Mouse (Mus musculus): ENCODE measurements at regions not wholly inside any gene's neighbourhood (a gene's known extent, or its start where the extent isn't known, plus 50 kb on each side); places are given as distances from the start of the nearest gene placed in this dataset.

GRCm38 (mm10) chr13:53903626-53904025 lies 151.9 kb downstream of the Drd1 start:
- no peak for DNase-seq (ENCODE audit: low spot score in 2 of 2)

DNA sequence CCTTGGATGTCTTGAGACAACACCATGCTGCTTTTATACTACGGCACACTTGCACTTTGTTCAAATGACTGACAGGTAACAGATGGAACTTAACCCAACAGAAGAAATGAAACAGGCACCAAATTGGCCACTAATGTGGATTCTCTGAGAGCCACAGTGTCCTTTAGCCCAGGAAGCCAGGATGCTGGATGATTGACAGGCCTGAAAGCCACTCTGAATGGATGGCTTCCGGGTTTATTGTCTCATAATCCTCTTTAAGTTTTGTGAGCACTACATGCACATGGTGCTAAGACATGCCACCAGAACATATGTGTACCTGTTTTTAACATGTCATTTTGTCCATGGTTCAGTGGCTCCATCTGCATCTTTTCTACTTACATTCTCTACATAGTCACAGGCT lies 152.7 kb downstream of the Drd1 start:
- no peak for DNase-seq (ENCODE audit: low spot score in 2 of 2)

GRCm38 (mm10) chr13:53900406-53901025 lies 155.0 kb downstream of the Drd1 start:
- DNase-seq (ENCODE audit: low spot score in 2 of 2), result no peak

DNA sequence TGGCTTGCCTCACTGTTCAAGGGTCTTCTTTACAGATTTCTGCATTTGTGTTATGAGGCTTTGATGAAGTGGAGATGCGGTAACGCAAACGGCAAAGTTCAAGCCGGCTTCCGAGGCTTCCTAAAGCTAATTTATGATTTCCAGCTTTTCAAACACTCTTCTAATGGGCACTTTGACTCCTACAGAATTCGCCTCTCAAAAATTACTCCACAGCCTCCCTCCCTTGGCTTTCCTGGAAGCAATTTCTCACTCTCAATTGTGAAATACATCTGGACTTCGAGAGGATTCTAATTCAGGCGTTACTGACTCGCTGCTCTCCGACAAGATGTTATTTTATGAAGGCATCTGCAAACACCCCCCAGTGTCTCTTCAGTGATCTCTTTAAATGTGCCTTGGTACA lies 157.2 kb downstream of the Drd1 start:
- no peak for DNase-seq (ENCODE audit: low spot score in 2 of 2)

GRCm38 (mm10) chr13:53897176-53897575 lies 158.3 kb downstream of the Drd1 start:
- DNase-seq (ENCODE audit: low spot score in 2 of 2), result no peak

GRCm38 (mm10) chr13:53888411-53888810 lies 167.1 kb downstream of the Drd1 start:
- DNase-seq (ENCODE audit: low spot score in 2 of 2), result no peak

DNA sequence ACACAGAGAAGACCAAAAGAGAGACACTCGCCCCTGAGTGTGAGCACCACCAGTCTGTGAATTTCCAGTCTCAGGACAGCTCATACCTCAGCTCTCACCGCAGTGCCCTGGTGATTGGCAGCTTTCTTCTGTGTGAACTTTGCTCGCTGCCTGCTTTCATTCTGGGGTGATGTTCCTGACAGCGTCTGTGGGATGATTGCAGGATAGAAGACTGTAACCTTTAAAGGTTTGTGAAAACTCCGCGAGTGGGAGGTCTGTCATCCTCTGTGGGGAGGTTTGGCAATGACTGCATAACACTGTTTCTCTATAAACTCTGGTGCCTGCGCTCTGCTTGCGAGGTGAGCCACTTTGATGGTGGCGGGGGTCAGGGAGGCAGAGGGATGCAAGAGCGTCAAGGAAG lies 169.7 kb downstream of the Drd1 start:
- no peak for DNase-seq (ENCODE audit: low spot score in 2 of 2)

- no peak for DNase-seq (ENCODE audit: low spot score in 2 of 2)
Measured at GRCm38 (mm10) chr13:53883206-53883605, 172.3 kb downstream of the Drd1 start.

- no peak for DNase-seq (ENCODE audit: low spot score in 2 of 2)
Measured at GRCm38 (mm10) chr13:53880466-53881250, 174.8 kb downstream of the Drd1 start.

- DNase-seq (ENCODE audit: low spot score in 2 of 2), result no peak
Measured at GRCm38 (mm10) chr13:53875546-53875945, 180.0 kb downstream of the Drd1 start.

GRCm38 (mm10) chr13:53865323-53865722 lies 190.2 kb downstream of the Drd1 start:
- DNase-seq (ENCODE audit: low spot score in 2 of 2), result no peak

GRCm38 (mm10) chr13:53862336-53862735 lies 193.2 kb downstream of the Drd1 start:
- DNase-seq (ENCODE audit: low spot score in 2 of 2), result no peak

DNA sequence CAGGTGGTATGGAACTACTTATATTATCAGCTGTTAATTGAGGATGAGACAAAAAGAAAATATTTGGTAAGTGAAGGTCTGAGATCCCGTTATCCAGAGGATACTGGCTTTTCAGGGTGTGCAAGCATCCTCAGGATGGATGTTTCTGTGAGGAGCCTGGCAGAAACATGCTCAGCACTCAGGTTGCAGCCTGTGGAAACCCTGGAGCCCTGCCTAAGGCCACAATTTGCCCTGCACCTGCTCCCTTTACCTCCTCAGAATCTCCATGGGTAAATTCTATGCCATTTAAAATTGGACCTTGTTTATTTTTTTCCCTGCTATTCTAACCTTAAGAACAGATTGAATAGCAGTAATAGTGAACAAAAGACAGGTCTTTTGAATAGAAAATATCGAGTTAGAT lies 201.3 kb downstream of the Drd1 start:
- DNase-seq (ENCODE audit: low spot score in 2 of 2), result no peak

DNA sequence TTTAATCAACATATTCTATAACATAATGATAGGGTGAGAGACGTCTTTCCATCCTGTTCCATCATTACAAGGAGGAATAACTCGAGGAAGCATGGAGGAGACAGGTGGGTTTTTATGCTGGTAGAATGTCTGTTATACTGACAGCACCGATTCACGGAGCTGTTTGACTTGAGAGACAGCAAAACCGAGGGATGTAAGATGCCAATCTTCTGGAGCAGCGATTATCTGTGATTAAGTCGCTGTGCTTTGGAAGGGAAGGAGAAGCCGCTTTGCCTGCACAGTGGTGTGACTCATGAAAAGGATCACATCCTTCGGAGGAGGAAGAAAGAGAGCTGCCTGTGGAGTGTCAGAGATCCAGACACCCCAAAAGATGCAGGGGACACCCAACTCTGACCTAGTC lies 205.4 kb downstream of the Drd1 start:
- DNase-seq (ENCODE audit: low spot score in 2 of 2), result no peak

GRCm38 (mm10) chr13:53846221-53846620 lies 209.3 kb downstream of the Drd1 start:
- DNase-seq (ENCODE audit: low spot score in 2 of 2), result no peak

GRCm38 (mm10) chr13:53845786-53846185 lies 209.7 kb downstream of the Drd1 start:
- no peak for DNase-seq (ENCODE audit: low spot score in 2 of 2)

DNA sequence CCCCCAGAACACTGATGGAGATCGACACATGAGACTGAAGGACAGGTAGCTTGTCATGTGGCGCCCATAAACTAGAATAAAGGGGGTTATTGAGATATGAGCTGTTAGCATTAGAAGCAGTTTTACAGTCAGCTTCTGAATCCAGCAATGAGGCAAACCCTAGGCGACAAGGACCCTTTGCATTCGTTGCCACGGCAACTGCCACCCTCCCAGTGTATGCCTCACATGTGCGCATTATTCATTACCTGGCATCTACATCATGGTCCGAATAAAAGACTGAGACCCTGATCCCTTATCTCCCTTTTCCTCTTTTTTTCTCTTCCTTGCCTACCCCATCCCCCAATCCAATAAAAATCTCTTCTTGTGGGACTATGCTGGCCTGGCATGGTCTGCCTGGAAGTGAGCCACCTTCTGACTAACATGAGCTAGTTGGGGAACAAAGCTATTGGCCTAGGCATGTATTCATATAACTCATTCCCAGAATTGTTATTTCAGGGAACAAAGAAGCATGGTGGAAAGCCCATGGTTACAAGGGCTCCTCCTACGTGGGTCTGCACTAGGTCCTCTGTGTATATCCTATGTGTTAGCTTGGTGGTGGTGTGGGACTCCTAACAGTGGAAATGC lies 229.4 kb downstream of the Drd1 start:
- no peak for DNase-seq (ENCODE audit: low spot score in 2 of 2)

DNA sequence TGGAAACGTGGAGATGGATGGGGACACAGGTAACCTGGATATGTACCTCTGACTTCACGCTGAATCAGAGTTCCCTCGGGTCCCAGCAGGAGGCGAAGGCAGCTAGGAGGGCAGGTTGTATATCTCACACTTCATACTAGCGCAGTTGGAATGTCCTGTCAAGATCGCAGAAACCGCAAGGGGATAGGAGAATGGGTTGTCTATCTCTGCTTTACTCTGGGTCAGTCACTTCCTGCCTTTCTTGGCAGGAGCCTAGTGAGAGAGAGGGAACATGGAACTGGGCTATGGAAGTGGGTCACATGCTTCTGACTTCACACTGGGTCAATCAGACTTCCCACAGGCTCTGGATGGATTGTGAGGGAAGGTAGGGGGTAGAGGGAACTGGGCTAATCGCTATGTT lies 233.4 kb downstream of the Drd1 start:
- DNase-seq (ENCODE audit: low spot score in 2 of 2), result no peak

DNA sequence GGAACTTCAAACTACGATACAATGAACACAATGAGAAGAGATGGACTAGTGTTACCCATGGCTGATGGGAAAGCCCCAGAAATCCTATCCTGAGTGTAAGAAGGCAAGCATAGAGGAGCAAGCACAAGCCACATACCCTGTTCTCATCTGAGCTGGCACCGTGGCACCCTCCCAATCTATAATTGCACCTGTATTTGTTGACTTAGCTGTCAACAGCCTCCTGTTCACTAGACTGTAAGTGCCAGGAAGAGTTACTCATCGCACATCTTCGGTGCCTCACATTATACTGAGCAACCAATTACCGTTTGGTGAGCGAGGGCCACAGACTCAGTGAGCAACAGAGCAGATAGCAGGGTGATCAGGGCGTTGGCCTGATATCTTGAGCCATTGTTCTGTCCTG lies 239.9 kb downstream of the Drd1 start:
- no peak for DNase-seq (ENCODE audit: low spot score in 2 of 2)

GRCm38 (mm10) chr13:53814088-53814487 lies 241.4 kb downstream of the Drd1 start:
- no peak for DNase-seq (ENCODE audit: low spot score in 2 of 2)

DNA sequence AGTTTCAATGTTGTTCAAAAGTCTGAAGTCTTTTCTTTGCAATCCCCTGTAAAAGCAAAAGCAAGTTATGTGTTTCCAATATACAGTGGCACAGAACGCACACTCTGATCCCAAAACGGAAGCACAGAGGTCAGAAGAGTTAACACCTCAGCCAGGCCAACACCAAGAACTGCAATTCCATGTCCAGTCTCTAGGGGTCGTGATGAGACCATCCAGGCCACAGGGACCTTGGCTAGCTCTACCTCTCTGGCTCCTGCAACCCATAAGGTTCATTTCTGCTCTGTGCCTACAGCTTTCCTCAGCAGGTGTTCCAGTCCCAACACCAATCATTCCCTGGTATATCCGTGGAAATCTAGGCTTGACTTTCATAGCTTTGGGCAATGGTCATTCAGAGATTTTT lies 243.6 kb downstream of the Drd1 start:
- peak in 1 of 2 experiments; percentile 21 for DNase-seq (ENCODE audit: low spot score in 2 of 2)

GRCm38 (mm10) chr13:53811151-53811550 lies 244.4 kb downstream of the Drd1 start:
- no peak for DNase-seq (ENCODE audit: low spot score in 2 of 2)
